Mouse (Mus musculus) cortical plate, adult 2 months (tissue): ENCODE data around the gene Arl15.

Source experiments
- CTCF ChIP-seq: fragments of 200-500 bp; IDR thresholded peaks from 2 replicates; pipeline ENCODE4 v1.5.1; 2011; ENCODE audit warnings: mild to moderate bottlenecking, control low read depth, low read length; ENCODE audit not compliant: insufficient read depth; ENCODE audit errors: extremely low read depth
- POLR2A ChIP-seq: fragments of 200-500 bp; IDR thresholded peaks from 2 replicates; pipeline ENCODE4 v1.6.1; 2011; ENCODE audit warnings: mild to moderate bottlenecking, low read length, control low read depth; ENCODE audit not compliant: insufficient read depth; ENCODE audit errors: extremely low read depth

DNA sequence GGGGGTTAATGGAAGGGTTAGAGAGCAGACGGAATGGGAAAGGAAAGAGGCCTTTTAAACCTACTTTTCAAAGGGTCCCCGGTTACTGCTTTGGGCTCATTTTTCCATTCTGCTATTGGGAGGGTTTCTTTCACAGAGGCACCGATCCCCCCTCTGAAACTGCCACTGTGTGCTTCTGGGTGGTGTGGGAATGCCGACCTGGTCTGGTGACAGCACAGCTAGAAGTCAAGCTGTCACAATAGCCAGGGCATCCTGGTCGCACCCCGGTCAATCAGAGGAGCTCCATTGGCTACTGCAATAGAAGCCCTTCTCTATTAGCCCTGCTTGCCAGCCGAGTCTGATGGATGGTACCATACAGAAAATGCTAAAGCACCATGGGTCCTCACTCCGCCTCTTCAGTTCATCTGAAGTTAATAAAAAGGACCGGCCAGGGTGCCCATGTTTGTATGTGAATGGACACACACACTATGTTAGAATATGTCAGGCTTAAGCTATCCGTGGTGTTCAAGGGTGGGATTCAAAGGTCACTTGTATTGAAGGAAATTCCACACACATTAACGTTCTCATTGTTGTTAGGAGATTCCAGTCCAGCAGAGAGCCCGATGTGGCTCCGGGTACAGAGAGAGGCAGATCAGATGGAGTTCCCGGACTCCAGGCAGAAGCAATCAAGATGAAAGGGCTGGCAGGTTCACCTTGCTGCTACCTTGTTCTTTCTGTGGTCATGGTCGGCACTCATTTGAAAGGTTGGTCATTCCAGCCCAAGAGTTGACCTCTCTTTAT lies 258.3 kb downstream of the Arl15 start:
- TF ChIP-seq CTCF (no peak), POLR2A (no peak)
